Mouse (Mus musculus): ENCODE measurements around the gene Myl6.

Myl6 gene

GRCm38 (mm10) chr10:128493695-128494666, at the start of gene Myl6:
Myl6 (minus strand) TSS chr10:128494145.
- peak; percentile 98 for DNase-seq (ENCODE audit: low read depth, low spot score)

DNA sequence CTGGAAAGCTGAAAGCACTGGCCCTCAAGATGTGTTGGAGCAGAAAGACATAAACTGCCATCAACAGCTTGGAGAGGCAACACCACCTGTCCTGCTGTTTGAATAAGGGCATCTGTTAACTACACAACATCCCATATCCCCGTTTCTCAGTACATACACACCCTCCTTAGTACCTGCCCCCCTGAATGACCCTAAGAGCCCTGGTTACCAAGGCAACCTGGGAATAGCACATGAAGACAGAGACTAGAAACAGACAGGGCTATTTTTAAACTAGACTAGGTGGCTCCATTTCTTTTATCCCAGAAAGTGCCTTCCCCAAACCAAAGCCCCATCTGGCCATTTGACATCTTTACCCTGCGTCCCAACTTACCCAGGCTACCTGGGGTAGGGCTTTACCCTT, 49.2 kb upstream of the Myl6 start:
- no peak for DNase-seq (ENCODE audit: low read depth, low spot score)

- DNase-seq (ENCODE audit: low read depth, low spot score), result no peak
These were observed 44.5 kb upstream of the Myl6 start for GRCm38 (mm10) chr10:128538340-128538870.

DNA sequence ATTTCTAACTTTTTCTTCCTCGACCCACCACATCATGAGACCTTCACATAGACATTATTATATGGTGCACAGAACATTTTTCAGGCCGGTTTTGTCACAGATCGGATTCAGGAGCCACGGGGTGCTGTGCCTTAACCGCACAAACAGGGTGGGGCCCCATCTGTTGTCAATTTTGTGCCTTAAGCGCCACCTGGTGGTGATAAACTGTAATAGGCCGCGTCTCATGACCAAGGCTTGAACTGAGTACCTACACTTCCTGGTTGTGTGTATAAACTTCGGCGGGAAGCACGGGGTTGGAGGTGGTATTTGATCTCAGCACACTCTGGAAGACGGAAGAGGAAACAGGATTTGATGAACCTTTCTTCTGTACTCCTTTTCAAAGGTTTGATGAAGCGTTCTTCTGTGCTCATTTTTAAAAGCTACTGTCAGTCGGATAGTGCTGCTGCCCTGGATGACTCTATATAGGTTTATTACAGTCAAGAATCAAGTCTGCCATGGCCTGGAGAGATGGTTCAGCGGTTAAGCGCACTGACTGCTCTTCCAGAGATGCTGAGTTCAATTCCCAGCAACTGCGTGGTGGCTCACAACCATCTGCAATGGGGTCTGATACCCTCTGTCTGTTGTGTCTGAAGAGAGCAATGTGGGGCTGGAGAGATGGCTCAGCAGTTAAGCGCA, 42.5 kb upstream of the Myl6 start:
- peak; percentile 65 for DNase-seq (ENCODE audit: low read depth, low spot score)

DNA sequence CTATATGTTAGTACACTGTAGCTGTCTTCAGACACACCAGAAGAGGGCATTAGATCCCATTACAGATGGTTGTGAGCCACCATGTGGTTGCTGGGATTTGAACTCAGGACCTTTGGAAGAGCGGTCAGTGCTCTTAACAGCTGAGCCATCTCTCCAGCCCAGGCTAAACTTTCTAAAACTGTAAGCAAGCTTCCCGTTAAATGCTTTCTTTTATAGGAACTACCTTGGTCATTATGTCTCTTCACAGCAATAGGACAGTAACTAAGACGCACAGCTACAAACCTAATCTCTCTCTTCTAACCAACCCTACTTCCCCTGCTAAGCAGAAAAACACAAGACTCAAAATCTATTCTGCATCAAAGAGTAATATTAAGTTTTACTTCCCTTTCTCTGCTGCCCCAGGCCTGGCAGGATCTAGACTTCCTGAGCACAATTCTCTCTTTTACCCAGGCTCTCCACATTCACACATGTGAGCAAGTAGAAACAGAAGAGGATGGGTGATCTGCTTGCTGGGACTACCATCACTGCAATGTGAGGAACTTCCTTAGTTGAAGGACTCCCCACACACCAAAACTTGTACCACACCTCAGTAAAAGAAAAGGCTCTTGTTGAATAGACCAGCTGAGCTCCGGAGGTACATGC, 41.8 kb upstream of the Myl6 start:
- DNase-seq (ENCODE audit: low read depth, low spot score), result no peak

DNA sequence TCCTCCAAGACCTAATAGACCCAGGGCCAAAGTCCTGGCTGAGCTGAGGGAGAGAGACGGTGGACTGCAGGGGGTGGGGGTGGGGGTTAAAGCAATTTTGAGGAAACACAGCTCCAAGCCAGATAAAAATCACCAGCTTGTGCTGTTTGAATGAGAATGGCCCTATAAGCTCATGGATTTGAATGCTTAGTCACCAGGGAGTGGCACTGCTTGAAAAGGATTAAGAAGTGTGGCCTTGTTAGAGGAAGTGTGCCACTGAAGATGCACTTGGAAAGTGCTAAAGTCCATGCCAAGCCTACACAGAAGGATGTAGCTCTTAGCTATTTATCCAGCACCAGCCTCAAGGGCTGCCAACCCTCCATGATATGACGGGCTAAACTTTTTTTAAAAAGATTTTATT, 41.3 kb upstream of the Myl6 start:
- DNase-seq (ENCODE audit: low read depth, low spot score), result no peak

DNA sequence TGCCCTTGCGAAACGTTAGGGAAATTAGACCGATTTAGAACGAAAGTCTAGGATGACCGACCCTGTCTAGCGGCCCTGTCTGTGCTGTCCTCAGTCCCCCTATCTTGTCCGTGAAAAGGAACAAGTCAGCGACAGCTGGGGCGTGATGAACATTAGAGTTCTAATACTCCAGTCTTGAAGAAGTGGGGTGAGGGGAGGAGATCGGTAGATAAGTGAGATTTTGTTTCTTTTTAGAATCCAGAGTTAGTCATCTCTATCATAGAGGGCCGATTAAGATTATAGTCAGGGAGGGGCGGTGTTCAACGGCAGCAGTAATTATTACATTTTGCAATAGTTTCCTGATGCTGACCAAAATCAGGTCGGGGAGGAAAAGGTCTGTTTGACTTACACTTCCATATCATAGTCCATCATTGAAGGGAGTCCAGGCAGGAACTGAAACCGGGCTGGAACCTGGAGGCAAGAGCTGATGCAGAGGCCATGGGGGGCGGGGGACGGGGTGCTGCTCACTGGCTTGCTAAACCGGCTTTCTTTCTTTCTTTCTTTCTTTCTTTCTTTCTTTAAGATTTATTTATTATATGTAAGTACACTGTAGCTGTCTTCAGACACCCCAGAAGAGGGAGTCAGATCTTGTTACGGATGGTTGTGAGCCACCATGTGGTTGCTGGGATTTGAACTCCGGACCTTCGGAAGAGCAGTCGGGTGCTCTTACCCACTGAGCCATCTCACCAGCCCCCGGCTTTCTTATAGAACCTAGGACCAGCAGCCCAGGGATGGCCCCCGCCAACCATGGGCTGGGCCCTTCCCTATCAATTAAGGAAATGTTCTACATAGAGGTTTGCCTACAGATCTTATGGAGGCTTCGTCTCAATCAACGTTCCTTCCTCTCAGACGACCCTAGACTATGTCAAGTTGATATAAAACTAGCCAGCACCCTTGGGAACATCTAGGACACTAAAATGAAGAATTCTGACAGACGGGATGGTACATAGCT, 32.7 kb upstream of the Myl6 start:
- DNase-seq (ENCODE audit: low read depth, low spot score), result no peak

- DNase-seq (ENCODE audit: low read depth, low spot score), result peak; percentile 97
These were observed 31.8 kb upstream of the Myl6 start, which contains the start of gene Esyt1 for GRCm38 (mm10) chr10:128525671-128526308. Esyt1 (minus strand) TSS chr10:128525871.

GRCm38 (mm10) chr10:128524732-128525662, 31.1 kb upstream of the Myl6 start:
- DNase-seq (ENCODE audit: low read depth, low spot score), result no peak

DNA sequence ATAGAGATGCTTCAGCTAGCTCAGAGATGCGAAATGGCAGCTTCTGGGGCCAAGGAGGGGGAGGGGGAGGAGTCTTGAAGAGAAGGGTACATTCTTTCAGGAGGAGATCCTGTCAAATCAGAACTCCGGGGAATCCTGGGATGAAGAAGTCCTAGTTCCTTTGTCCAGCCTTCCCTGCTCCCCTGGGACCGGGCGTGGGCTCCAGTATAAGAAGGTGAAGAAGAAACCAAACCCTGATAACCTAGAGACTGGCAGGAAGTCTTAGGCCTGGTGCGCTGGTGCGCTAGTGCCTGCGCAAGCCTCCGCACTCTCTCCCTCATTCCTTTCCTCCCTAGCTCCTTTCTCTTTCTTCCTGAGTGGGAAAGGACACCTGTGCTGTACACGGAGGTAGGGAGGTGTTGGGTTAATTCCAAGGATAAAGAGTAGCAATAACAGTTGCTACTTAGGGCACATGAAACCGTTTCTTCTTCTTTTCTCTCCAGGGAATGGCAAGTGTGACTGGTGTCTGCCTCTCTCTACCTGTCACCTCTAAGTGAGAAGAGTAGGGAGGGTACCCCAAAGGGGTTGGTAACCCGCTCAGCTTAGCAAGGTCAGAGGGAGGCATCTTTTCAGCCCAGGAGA, 30.3 kb upstream of the Myl6 start:
- DNase-seq (ENCODE audit: low read depth, low spot score), result no peak

DNA sequence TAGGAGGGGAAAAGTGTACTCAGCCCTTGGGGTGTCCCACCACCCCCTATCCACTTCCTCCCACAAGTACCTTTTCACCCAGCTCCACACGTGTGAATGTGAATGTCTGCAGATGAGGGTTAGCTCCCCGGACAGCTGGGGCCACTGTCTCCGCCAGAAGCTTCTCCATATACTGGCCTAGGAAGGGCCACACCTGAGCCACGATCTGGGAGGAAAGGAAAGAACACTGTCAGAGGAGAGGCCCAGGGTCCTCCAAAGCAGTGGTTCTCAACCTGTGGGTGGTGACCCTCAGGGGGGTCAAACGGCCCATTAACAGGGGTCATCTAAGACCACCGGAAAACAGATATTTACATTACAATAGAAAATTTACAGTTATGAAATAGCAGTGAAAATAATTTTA, 28.4 kb upstream of the Myl6 start:
- no peak for DNase-seq (ENCODE audit: low read depth, low spot score)

DNA sequence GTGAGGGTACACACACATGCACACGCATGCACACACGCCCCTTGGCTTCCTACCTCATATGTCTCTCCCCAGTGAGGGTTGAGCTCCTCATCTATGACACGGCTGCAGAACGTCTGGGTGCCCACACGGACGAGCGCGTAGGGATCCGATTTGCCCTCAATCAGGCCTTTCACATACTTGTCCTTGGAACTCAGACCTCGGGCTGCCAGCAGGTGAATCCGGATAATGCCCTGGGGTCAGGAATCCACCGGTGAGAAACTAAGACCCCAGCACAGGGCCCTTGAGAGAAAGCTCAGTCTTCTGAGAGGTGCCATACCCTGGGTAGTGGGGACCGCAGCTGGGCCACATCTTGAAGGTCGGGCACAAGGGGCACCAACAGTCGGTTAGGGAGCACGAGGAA, 26.6 kb upstream of the Myl6 start:
- DNase-seq (ENCODE audit: low read depth, low spot score), result no peak

DNA sequence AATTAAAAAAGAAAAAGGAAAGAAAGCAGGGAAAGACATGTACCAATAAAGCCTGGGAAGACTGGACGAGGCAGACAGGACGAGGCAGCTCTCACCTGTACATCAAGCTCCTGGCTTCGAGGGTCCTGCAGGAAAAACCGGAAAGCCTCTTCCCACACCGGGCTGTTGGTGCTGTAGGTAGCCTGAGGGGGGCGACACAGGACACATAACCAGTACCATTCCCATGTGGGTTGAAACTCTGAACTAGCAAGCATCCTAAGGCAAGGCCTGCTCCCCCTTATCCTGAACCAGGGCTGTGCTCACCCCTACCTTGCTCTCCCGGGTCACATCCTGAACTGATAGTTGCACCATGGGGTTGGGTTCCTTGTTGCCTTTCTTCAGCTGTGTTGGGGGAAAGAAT, 24.9 kb upstream of the Myl6 start:
- DNase-seq (ENCODE audit: low read depth, low spot score), result no peak

DNA sequence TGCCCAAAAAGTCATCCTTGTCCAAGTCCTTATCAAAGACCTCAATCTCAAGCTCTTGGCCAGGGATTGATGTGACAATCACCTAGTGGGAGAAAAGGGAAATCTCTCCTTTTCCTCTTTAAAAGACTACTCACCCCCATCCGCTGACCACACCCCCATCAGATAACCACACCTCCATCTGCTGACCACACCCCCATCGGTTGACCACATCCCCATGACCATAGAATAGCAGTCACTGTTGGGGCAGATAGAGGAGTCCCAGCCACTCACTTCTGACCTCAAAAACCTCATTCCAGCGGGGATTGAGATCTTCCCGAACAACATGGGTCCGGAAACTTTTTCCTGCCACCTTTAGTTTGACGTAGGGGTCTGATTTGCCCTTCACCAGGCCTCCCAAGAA, 22.7 kb upstream of the Myl6 start:
- DNase-seq (ENCODE audit: low read depth, low spot score), result no peak

- no peak for DNase-seq (ENCODE audit: low read depth, low spot score)
These were observed 22.1 kb upstream of the Myl6 start for GRCm38 (mm10) chr10:128516029-128516428.

- DNase-seq (ENCODE audit: low read depth, low spot score), result no peak
These were observed 21.1 kb upstream of the Myl6 start for GRCm38 (mm10) chr10:128515044-128515443.

- no peak for DNase-seq (ENCODE audit: low read depth, low spot score)
These were observed 17.8 kb upstream of the Myl6 start for GRCm38 (mm10) chr10:128511761-128512160.

DNA sequence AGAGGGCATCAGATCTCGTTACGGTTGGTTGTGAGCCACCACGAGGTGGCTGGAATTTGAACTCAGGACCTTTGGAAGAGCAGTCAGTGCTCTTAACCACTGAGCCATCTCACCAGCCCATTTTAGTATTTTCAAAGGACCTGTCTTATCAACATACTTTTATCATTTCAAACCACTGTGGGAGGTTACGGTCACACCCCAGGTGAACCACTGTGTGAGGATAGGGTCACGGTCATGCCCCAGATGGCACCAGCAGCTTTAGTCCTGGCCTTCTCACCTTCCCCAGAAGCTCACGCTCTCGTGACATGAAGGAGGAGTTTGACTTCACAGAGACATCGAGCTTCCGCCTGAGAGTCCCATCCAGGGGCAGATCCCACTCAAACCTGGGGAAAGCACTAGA, 17.2 kb upstream of the Myl6 start:
- DNase-seq (ENCODE audit: low read depth, low spot score), result no peak

DNA sequence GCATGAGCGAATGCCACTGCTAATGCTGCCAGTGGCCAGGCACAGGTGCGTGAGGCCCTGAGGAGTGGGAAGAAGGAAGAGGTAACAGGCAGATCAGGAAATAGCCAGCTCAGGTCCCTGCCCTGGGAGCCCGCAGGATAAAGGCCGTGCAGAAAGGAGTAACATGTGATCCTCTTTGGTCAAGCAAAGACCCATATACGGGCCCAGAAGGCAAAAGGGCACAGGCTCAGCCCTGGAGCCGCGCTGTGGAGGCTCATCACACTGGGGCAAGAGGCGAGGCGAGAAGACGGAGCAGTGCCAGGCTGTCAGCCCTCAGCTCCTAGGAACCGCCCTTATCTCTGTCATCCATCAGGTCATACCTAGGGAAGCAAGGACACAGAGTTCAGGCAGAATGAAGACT, 16.4 kb upstream of the Myl6 start:
- DNase-seq (ENCODE audit: low read depth, low spot score), result no peak

Data from telencephalon, adult 2 months (tissue).